Mouse (Mus musculus) thymus, adult 2 months (tissue): ENCODE measurements around the gene Nucb1. TPM values are rescaled to one million over a fixed set of nuclear protein-coding genes. Genes with fewer than 3 reads are reported as not detected.

Source experiments
- DNase-seq: peaks from one replicate; pipeline ENCODE4 v3.0.0; 2021
- H3K27ac ChIP-seq: fragments of 200-500 bp; 2 replicates; pipeline ENCODE4 v1.5.1; 2012; ENCODE audit warnings: low read length, control low read depth; ENCODE audit not compliant: control insufficient read depth, insufficient read depth
- H3K27me3 ChIP-seq: fragments of 200-500 bp; 2 replicates; pipeline ENCODE4 v1.6.1; 2012; ENCODE audit warnings: mild to moderate bottlenecking, low read length, moderate library complexity, mixed read lengths; ENCODE audit not compliant: control insufficient read depth, insufficient read depth
- H3K36me3 ChIP-seq: fragments of 200-500 bp; 2 replicates; pipeline ENCODE4 v1.6.1; 2012; ENCODE audit warnings: mild to moderate bottlenecking, low read length, moderate library complexity; ENCODE audit not compliant: control insufficient read depth, insufficient read depth
- H3K4me1 ChIP-seq: fragments of 200-500 bp; replicated peaks from 2 replicates; pipeline ENCODE4 v1.6.1; 2012; ENCODE audit warnings: low read length; ENCODE audit not compliant: control insufficient read depth, insufficient read depth
- H3K4me3 ChIP-seq: fragments of 200-500 bp; 2 replicates; pipeline ENCODE4 v1.5.1; 2012; ENCODE audit warnings: mild to moderate bottlenecking, low read length, control low read depth, moderate library complexity; ENCODE audit not compliant: control insufficient read depth, insufficient read depth
- CTCF ChIP-seq: fragments of 200-500 bp; IDR thresholded peaks from 2 replicates; pipeline ENCODE4 v1.5.1; 2012; ENCODE audit warnings: mild to moderate bottlenecking, control low read depth, low read length, moderate library complexity, borderline replicate concordance; ENCODE audit not compliant: control insufficient read depth, poor library complexity, insufficient read depth; ENCODE audit errors: extremely low read depth
- POLR2A ChIP-seq: fragments of 200-500 bp; IDR thresholded peaks from 2 replicates; pipeline ENCODE4 v1.6.1; 2012; ENCODE audit warnings: mild to moderate bottlenecking, low read length, control low read depth, moderate library complexity; ENCODE audit not compliant: control insufficient read depth, poor library complexity, insufficient read depth; ENCODE audit errors: extremely low read depth
- WGBS: fragments of 180-500 bp; shearing (Covaris S2); methylation state at CpG from one replicate; pipeline ENCODE4 v1.1.7; 2018; 5-methylcytosine and 5-hydroxymethylcytosine counted together
- polyA plus RNA-seq: library from polyadenylated mRNA; depleted of rRNA; stranded (reverse); fragments of >200 nt; gene quantifications from 2 replicates; pipeline ENCODE4 v1.2.3, GENCODE M21; 2012

The Nucb1 gene
- polyA plus RNA-seq, 1 experiment = 216 TPM

DNA sequence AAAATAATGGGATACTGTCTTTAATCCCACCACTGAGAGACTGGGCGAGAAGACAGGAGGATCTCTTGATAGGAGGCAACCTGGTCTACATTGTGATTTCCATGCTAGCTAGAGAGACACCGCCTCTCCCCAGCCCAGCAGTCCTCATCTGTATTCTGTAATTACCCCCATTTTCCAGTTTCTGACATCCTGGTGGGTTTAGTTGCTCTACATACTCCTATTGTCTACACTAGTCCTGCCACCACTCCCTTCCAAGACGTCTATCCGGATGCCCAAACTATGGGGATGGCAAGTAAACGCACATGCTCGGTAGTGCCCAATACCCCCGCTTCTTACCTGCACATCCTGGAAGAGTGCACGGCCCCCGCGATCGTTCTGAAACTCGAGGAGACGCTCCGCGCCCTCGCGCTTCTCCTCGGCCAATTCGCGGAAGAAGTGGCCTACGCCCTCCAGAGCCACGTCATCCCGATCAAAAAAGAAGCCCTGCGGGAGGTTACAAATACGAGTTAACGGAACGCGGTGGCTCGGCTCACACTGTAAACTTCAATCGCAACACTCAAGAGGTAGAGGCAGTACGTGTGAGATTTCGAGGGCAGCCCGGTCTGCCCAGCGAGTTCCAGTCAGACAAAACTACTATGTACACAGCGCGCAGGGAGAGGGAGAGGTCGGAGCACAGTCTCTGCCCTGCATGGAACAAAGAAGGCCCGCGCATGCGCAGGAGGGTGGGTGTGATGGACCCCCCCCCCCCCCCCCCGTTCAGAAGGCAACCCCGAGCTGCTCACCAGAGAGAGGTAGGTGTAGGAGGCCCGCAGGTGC is 51.2 kb downstream of the Nucb1 start:
- 0 out of 2 replicates have a peak, but pooled peaks have one; percentile 24 for TF ChIP-seq CTCF
- TF ChIP-seq POLR2A = no peak
- H3K27ac ChIP-seq = peak overlapping the region; percentile 90
- H3K36me3 ChIP-seq = peaks cover 11% of the 10 kb centered on the region
- H3K4me1 ChIP-seq = peaks cover 20% of the 10 kb centered on the region
- WGBS = 2% methylated on average over 43 of the region's 43 CpGs
- peak; percentile 85 for DNase-seq
- H3K4me3 ChIP-seq = peak overlapping the region; percentile 99
- H3K27me3 ChIP-seq = no peaks in the 10 kb centered on the region

DNA sequence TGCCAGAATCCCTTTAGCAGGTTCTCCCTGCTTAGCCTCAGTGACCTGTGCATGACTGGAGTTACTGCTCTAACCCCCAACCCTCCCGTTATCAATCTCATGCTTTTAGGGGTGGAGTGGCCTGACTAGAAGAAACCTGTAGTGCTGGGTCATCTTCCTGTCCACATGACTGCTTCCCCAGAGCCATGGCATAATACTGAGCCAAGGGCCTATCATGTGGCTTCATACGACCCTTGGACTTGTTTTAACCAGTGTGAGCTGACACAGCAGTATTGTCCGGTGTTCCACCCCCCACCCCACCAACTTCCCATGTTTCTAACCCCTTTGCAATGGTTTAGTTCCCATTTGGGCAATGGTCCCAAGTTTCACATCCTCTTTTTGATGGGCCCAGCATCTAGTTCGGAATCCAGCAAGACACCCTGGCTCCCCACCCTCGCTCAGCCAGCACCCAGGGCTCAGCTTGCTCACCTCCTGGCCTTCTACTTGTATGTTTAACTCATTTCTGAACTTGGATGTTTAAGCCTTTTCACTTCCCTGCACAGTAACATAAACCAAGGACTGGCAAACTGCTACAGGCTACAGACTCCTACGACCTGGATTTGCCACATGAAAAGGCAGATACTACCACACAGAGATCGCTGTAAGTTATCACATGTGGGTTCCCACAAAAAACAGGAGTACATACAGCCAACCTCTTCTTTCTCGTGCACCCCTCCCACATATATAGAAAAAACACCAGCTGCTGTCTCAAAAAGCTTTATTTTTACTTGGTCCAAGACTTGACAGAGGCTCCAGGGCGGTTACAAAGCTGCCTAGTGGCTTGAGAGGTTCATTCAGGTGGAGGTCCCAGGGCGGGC is 52.8 kb downstream of the Nucb1 start:
- H3K36me3 ChIP-seq = peaks cover 11% of the 10 kb centered on the region
- H3K4me3 ChIP-seq = no peak overlapping the region
- WGBS = 39% methylated on average over 10 of the region's 10 CpGs
- peaks cover 20% of the 10 kb centered on the region for H3K4me1 ChIP-seq
- no peak for DNase-seq
- TF ChIP-seq POLR2A = no peak
- TF ChIP-seq CTCF = no peak
- H3K27me3 ChIP-seq = no peaks in the 10 kb centered on the region
- H3K27ac ChIP-seq = no peak overlapping the region

DNA sequence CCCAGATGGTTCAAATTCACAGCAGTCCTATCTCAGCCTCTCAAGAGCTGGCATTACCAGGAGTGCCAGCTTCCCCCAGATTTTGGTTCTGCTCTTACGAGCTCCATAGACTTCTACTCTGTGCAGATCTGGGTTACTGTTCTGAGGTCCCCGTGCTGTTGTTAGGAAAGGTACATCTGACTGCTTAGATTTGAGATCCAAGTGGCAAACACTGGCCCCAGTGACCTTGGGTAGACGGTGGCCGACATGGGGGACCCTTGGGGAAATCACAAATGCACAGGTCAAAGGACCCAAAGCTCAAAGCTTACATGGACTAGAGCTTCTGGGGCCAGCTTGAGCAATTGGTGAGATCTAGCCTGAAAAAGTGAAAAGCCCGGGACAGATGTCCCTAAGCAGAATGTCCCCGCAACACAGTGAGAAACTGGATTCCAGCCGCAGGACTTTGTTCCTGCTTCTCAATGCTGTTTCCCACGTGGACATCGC is 53.4 kb downstream of the Nucb1 start:
- TF ChIP-seq CTCF = no peak
- no peak for TF ChIP-seq POLR2A
- Histone ChIP-seq H3K4me3 (no peak overlapping the region), H3K4me1 (peaks cover 20% of the 10 kb centered on the region), H3K36me3 (peaks cover 11% of the 10 kb centered on the region), H3K27me3 (no peaks in the 10 kb centered on the region), H3K27ac (no peak overlapping the region)
- WGBS = 76% methylated on average over 9 of the region's 9 CpGs
- no peak for DNase-seq

DNA sequence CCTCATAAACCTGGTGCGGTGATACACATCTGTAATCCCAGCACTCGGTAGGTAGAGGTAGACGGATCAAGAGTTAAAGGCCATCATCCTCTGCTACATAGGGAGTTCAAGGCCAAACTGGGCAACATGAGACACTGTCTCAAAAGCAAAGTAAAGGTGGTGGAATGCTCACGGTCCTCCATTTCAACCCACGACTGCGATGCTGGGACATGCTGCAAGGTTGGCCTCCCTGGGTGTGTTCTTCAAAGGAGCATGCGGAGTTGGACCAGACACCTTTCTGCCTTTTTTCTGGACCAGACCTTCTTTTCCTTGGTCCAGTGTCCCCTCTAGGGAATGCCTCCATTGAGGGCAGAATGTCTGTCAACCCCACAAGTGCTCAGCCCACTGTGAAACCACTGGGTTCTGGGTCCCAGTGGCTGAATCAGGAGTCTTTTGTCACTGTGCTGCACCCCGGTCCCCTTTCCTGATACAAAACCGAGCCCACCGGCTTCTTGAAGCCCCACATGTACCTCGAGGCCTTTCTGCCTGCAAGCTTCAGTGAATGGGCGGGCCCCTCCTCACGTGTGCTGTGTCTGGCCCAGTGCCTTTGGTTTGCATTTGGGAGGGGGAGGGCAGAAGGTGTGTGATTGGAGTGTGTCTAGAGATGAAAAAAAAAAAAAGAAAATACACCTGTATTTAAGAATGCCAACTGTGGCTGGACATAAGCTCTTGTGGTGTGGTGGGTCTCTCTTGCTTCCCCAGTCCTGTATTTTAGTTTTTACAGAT is 54.1 kb downstream of the Nucb1 start:
- 88% methylated on average over 13 of the region's 13 CpGs for WGBS
- Histone ChIP-seq H3K4me3 (no peak overlapping the region), H3K36me3 (peaks cover 11% of the 10 kb centered on the region), H3K27ac (no peak overlapping the region), H3K4me1 (peaks cover 22% of the 10 kb centered on the region), H3K27me3 (no peaks in the 10 kb centered on the region)
- TF ChIP-seq CTCF (no peak), POLR2A (no peak)
- DNase-seq = no peak

DNA sequence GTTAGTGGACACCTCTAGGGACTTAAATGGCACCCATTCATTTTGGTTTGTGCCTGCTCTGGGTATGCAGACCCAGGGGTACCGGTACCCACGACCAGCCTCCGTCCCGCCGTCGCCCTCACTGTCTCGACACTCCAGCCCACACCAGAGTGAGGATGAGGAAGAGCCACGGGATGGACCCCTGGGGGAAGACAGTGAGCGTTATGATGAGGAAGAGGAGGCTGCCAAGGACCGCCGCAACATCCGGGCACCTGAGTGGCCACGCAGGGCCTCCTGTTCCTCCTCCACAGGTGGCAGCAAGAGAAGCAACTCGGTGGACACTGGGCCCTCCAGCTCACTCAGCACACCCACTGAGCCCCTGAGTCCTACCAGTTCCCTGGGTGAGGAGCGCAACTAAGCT is 55.2 kb downstream of the Nucb1 start:
- H3K27ac ChIP-seq = no peak overlapping the region
- TF ChIP-seq CTCF (no peak), POLR2A (no peak)
- H3K4me1 ChIP-seq = peaks cover 13% of the 10 kb centered on the region
- 95% methylated on average over 15 of the region's 15 CpGs for WGBS
- no peaks in the 10 kb centered on the region for H3K27me3 ChIP-seq
- no peak overlapping the region for H3K4me3 ChIP-seq
- no peak for DNase-seq
- H3K36me3 ChIP-seq = peaks cover 11% of the 10 kb centered on the region
